Mouse (Mus musculus) adrenal gland, adult (tissue): ENCODE data around the gene Zfp575.
A peak's percentile ranks its signal among the peaks of the same experiment; 100 is the strongest.

Experiments
- DNase-seq, 2 experiments: peaks; one replicate each; pipeline ENCODE4 v3.0.0; 2022 to 2023; ENCODE audit warnings: low spot score in 1 of 2; ENCODE audit not compliant: inconsistent age in 2 of 2

The Zfp575 gene

DNA sequence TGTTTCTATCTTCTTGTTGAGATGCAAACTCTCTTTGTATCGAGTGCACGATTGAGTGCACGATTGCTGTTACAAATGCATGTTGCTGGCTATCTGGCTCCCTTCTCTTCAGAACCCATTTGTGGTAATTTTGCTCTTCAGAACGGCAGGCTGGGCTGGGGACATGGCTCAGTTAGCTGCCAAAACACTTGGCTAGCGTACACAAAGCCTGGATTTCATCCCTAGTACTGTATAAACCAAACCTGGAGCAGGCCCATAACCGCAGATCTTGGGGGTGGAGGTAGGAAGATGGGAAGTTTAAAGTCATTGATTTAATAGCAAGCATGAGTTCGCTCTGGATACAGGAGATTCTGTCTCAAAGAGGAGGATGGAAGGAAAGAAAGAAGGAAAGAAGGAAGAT is 18.1 kb upstream of the Zfp575 start:
- no peak for DNase-seq

- DNase-seq = peak; percentile 94 to 98
These were observed 13.6 kb upstream of the Zfp575 start for GRCm38 (mm10) chr7:24600941-24601597.

GRCm38 (mm10) chr7:24599211-24600067 is 12.0 kb upstream of the Zfp575 start:
- peak; percentile 60 to 82 for DNase-seq

- DNase-seq = no peak
These were observed 10.7 kb upstream of the Zfp575 start for GRCm38 (mm10) chr7:24598121-24598520.

DNA sequence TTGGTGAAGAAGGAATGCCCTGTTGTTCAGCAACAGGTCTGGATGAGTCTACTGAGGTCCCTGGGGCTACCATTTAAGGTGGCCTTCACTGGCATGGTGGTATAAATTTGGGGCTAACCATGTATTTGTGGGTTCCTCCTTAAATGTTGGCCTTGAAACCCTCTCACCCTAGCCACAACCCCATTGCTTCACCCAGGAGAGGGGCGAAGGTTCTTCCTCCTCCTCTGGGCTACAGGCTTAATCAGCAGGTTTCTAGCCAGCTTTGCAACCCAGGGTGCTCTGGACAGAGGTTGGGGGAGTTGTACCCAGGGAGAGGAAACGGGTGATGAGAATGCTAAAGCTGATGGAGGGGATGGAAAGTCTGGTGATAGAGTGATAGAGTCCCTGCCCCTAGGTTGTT is 8.0 kb upstream of the Zfp575 start:
- no peak for DNase-seq

GRCm38 (mm10) chr7:24594309-24594803 is 6.9 kb upstream of the Zfp575 start:
- DNase-seq = peak in 1 of 2 experiments; percentile 60

- peak; percentile 85 to 93 for DNase-seq
These were observed 6.3 kb upstream of the Zfp575 start for GRCm38 (mm10) chr7:24593621-24594308.

DNA sequence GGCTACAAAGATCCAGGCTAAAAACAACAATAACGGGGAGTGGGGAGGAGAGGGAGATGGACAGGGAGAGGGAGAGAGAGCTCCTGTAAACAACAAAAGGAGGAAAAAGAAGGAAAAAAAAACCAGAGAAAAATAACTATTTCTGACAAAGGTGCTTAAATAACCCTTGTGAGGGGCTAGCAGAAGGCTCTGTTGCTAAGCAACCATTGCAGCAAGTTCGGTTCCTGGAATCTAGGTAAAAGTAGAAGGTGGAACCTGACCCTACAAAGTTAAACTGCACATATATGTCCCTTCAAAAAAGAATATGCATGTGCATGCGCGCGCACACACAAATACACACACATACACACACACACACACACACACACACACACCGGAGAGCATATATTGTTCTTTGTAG is 5.3 kb upstream of the Zfp575 start:
- no peak for DNase-seq

GRCm38 (mm10) chr7:24592163-24592562 is 4.7 kb upstream of the Zfp575 start:
- DNase-seq = no peak

DNA sequence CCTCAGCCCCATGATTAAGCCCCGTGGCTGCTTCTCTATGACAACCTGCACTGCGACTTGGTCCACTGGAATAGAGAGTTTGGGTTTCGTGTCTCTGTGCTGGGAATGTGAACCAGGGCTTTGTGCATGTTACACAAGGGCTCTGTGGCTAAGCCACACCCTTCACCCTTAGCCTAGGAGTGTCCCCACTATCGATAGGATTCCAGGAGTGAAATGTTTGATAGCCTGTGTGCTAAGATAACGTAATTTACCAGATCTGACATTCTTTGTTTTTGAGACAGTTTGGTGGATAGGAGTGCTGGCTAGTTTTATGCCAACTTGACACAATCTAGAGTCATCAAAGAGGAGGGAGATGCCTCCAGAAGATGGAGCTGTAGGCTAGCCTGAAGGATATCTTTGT is 4.3 kb upstream of the Zfp575 start:
- DNase-seq = no peak

DNA sequence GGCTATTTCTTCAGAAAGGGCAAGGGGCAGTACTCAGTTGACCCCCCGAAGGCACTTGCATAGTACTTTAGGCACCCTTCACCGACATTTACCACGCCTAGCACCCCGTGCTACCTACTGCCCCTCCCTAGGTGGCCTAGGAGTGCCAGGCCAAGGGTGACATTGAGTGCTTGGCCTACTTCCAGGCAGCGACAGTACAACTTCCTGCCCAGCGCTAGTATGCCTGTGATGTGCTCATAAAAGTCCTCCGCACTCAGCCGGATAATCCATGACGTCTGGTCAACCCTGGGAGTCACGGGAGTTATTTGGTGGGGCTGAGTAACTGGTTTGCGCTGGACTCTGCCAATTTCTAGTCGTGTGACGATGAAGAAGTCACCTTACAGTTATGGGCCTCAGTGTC is 895 bp upstream of the Zfp575 start:
- peak; percentile 79 to 89 for DNase-seq

DNA sequence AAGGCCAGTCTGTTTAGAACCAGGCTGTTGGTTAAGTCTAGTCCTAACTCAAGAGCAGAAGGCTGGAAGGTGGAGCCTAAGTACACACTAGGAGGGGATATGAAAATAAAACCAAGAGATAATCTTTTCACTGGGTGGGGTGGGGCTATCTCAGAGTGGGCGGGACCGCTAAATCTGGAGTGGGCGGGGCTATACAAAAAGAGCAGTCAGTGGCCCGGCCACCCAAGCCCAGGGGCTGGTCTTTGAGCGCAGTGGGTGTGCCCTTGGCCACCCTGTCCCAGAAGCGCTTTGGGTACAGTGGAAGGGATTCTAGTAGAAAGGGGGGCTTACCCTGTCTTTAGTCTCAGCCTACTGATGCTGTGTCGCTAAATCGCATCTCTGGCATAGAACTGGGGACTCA is 613 bp downstream of the Zfp575 start:
- DNase-seq = no peak

DNA sequence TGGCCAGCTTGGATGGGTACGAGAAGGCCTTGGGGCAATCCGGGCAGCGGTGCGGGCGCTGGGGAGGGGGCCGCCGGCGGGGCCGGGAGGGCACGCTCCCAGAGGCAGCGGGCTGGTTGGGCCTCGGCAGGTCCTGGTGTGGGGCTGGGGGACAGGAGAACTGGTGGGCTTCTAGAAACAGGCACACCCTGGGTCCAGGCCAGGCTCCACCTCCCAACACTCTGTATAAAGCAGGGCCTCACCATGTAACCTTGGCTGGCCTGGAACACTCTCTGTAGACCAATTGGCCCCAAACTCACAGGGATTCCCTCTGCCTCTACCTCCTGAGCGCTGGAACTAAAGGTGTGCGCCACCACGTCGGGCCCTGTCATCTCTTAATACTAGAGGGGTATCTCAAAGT is 1.4 kb downstream of the Zfp575 start:
- no peak for DNase-seq

DNA sequence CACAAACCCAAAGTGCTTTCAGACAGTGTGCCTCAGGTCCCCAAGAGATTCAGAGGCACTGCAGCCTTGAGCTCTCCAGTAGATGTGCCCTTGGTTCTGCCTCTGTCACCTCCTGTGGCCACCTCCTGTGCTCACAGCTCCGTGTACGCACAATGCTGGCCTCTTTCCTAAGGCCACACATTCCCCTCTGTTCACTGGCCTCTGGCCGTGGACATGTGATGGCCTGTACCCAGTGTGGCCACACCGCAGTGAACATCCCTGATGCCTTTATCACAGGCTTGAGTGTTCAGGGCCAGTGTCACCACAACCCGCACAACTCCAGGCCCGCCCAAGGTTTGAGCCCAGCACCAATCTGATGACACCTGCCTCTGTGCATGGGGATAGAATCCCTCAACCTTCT is 2.6 kb downstream of the Zfp575 start:
- DNase-seq = peak; percentile 53 to 75

DNA sequence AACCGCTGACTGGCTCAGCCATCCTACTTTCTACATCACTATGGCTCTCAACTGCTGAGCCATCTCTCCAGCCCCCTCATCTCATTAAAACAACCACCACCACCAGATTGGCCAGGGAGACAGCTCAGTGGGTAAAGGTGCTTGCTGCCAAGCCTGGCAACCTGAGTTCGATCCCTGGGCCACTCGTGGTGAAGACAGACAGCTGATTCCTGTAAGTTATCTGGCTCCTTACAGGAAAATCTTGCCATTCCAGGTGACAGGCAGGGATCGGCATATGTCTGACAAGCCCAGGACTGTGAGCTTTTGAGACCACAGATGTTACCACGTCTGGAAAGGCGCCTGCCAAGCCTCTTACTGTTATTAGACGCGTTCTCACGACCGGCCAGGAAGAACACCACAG is 9.6 kb downstream of the Zfp575 start:
- DNase-seq = no peak

- peak; percentile 51 to 60 for DNase-seq
These were observed 13.1 kb downstream of the Zfp575 start for GRCm38 (mm10) chr7:24574224-24574796.

- no peak for DNase-seq
These were observed 15.0 kb downstream of the Zfp575 start for GRCm38 (mm10) chr7:24572455-24572854.

- no peak for DNase-seq
These were observed 16.4 kb downstream of the Zfp575 start for GRCm38 (mm10) chr7:24571071-24571470.

GRCm38 (mm10) chr7:24568512-24568911 is 18.9 kb downstream of the Zfp575 start:
- no peak for DNase-seq

DNA sequence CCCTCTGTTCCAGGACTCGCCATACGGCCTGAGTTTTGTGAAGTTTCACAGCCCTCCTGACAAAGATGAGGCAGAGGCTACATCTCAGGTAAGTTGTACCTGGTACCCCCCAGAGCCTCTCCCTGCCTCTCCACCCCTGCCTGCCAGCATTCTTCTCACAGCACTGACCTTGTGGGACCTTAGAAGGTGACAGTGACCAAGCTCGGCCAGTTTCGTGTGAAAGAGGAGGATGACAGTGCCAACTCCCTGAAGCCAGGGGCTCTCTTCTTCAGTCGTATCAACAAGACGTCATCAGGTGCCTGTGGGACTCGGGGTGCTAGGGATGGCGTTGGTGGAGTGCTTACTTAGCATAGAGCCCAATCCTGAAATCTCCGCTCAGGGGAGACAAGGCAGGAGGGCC is 21.2 kb downstream of the Zfp575 start:
- no peak for DNase-seq

GRCm38 (mm10) chr7:24565627-24566026 is 21.8 kb downstream of the Zfp575 start:
- no peak for DNase-seq
